Mouse (Mus musculus): ENCODE measurements around the gene Cbfa2t3. TPM values are rescaled to one million over a fixed set of nuclear protein-coding genes. Genes with fewer than 3 reads are reported as not detected.

Gene Cbfa2t3
- polyA plus RNA-seq, 2 experiments: 1.9 to 3.3 TPM

DNA sequence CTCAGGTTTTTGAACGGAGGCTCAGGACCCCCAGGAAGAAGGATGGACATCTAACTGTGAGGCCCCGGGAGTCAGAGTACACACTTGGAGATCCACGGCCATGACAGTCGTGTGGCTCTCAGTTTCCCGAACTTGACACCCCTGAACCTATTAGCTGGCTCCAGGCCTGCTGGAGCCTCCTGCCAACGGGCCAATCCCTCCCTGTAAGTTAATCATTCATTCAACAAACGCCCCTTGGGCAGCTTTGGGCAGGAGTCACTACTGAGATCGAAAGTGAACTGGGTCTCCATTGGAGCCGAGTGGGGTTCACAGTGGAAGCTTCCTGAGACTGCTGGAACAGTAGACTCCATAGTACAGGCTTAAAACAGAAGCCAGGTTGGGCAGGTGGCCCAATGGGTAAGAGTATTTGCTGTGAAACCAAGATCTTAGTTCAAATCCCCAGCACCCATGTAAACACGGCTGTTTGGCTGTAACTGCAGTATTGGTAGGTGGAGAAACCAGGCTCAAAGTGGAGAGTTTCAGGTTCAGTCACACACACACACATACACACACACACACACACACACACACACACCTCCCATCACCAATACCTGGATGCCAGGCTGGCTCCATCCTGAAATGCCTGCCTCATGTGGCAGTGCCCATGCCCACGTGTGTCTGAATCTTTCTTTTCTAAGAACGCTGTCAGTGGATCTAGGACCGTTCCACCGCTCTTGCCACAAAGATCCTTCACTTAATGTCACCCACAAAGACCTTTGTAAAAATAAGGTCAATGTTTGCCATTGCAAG is 20.0 kb upstream of the Cbfa2t3 start:
- peak overlapping the region; percentile 30 to 31; a peak in 3 of 4 replicates for H3K4me3 ChIP-seq (ENCODE audit: insufficient read depth in 1 of 2, low read depth in 2 of 2, low read length in 2 of 2)
- peaks cover 19% of the 10 kb centered on the region; the same call in 1 of the 2 replicates for H3K27me3 ChIP-seq (ENCODE audit: control insufficient read depth, insufficient read depth, low read length)
- ATAC-seq (ENCODE audit: insufficient read depth): peak; percentile 0; the same call in 1 of the 2 replicates
- TF ChIP-seq EP300 (IDR thresholded peaks at IDR 0.05; ENCODE audit: low read depth) (no peak), CTCF (IDR thresholded peaks at IDR 0.05; ENCODE audit: low read depth) (no peak)
- peak overlapping the region; percentile 76 for H3K27ac ChIP-seq
- 56% methylated on average over 14 of the region's 14 CpGs for WGBS (ENCODE audit: insufficient replicate concordance)
- peak overlapping the region; percentile 61 for H3K9ac ChIP-seq (replicated peaks)
- no peaks in the 10 kb centered on the region for H3K36me3 ChIP-seq (replicated peaks; ENCODE audit: control insufficient read depth, insufficient read depth, low read depth)
- H3K4me1 ChIP-seq (replicated peaks; ENCODE audit: control insufficient read depth in 2 of 2, insufficient read depth in 2 of 2, low read length in 1 of 2): peaks cover 42 to 48% of the 10 kb centered on the region in 2 experiments
- no peak for DNase-seq (ENCODE audit: low read depth in 3 of 3, low spot score in 3 of 3)
- peak overlapping the region; percentile 85 for H3K4me2 ChIP-seq (ENCODE audit: low read depth)
- no peaks in the 10 kb centered on the region for H3K9me3 ChIP-seq (ENCODE audit: control insufficient read depth, low read length)

- no peak for DNase-seq (ENCODE audit: low read depth in 3 of 3, low spot score in 3 of 3)
- Histone ChIP-seq H3K4me3 (ENCODE audit: insufficient read depth in 1 of 2, low read depth in 2 of 2, low read length in 2 of 2) (no peak overlapping the region), H3K4me1 (replicated peaks; ENCODE audit: control insufficient read depth in 2 of 2, insufficient read depth in 2 of 2, low read length in 1 of 2) (peaks cover 42 to 51% of the 10 kb centered on the region in 2 experiments), H3K9me3 (ENCODE audit: control insufficient read depth, low read length) (no peaks in the 10 kb centered on the region), H3K27me3 (ENCODE audit: control insufficient read depth, insufficient read depth, low read length) (peaks cover 19% of the 10 kb centered on the region; the same call in 1 of the 2 replicates), H3K36me3 (replicated peaks; ENCODE audit: control insufficient read depth, insufficient read depth, low read depth) (no peaks in the 10 kb centered on the region), H3K9ac (replicated peaks) (no peak overlapping the region; the same call in 1 of the 2 replicates), H3K27ac (no peak overlapping the region), H3K4me2 (ENCODE audit: low read depth) (0 out of 2 replicates have a peak overlapping the region, but pooled peaks have one; percentile 85)
- ATAC-seq (ENCODE audit: insufficient read depth): no peak
- TF ChIP-seq EP300 (IDR thresholded peaks at IDR 0.05; ENCODE audit: low read depth): no peak
- TF ChIP-seq CTCF (IDR thresholded peaks at IDR 0.05; ENCODE audit: low read depth): no peak
- WGBS (ENCODE audit: insufficient replicate concordance): 60% methylated on average over 10 of the region's 10 CpGs
These were observed 19.1 kb upstream of the Cbfa2t3 start for GRCm38 (mm10) chr8:122717869-122718509.

DNA sequence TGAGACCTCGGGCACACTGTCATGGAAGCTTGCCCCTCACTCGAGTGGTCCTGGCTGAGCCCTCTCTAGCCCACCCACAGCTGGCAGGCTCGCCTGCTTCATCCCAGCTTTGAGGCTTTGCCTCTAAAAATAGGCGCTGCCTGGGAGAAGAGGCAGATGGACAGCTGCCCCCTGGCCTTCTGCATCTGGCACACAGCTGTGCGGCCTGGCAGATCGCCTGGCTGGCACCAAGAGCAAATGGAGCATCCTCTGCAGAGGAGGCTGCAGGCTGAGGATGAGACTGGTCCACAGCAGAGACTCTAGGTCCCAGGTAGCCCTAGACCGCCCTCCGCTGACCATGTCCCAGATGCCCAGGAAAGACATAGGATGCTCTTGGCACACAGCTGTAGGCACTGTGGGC is 17.7 kb upstream of the Cbfa2t3 start:
- Histone ChIP-seq H3K4me1 (replicated peaks; ENCODE audit: control insufficient read depth in 2 of 2, insufficient read depth in 2 of 2, low read length in 1 of 2) (peaks cover 45 to 53% of the 10 kb centered on the region in 2 experiments), H3K4me2 (ENCODE audit: low read depth) (no peak overlapping the region)
- 85% methylated on average over 8 of the region's 8 CpGs for WGBS (ENCODE audit: insufficient replicate concordance)

DNA sequence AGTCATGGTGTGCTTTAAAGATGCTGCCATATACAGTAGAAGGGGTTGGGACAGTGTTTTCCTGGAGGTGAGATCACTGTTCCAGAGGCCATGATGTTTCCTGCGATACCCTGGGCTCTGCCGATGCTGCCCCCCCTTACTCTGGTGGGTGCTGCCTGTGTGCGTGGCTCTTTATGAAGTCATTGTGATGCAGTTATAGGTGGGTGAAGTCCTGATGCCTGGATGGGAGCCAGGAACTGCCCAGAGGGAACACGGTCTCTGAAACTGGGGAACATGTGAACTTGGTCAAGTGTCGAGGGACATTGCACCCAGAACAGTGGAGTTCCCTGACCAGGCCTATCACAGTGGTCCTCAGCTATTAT is 14.2 kb upstream of the Cbfa2t3 start:
- peaks cover 21 to 31% of the 10 kb centered on the region in 2 experiments for H3K4me1 ChIP-seq (replicated peaks; ENCODE audit: control insufficient read depth in 2 of 2, insufficient read depth in 2 of 2, low read length in 1 of 2)
- H3K36me3 ChIP-seq (replicated peaks; ENCODE audit: control insufficient read depth, insufficient read depth, low read depth): no peaks in the 10 kb centered on the region
- ATAC-seq (ENCODE audit: insufficient read depth) (no peak), DNase-seq (ENCODE audit: low read depth in 3 of 3, low spot score in 3 of 3) (no peak)
- TF ChIP-seq EP300 (IDR thresholded peaks at IDR 0.05; ENCODE audit: low read depth): no peak
- no peak for TF ChIP-seq CTCF (IDR thresholded peaks at IDR 0.05; ENCODE audit: low read depth)
- H3K4me3 ChIP-seq (ENCODE audit: insufficient read depth in 1 of 2, low read depth in 2 of 2, low read length in 2 of 2): no peak overlapping the region
- peaks cover 6% of the 10 kb centered on the region; the same call in 1 of the 2 replicates for H3K27me3 ChIP-seq (ENCODE audit: control insufficient read depth, insufficient read depth, low read length)
- WGBS (ENCODE audit: insufficient replicate concordance): 73% methylated on average over 5 of the region's 5 CpGs
- no peaks in the 10 kb centered on the region for H3K9me3 ChIP-seq (ENCODE audit: control insufficient read depth, low read length)
- no peak overlapping the region for H3K4me2 ChIP-seq (ENCODE audit: low read depth)
- no peak overlapping the region for H3K9ac ChIP-seq (replicated peaks)
- H3K27ac ChIP-seq: no peak overlapping the region

More for the DNA sequence above, 17.7 kb upstream of the Cbfa2t3 start:
- H3K4me3 ChIP-seq (ENCODE audit: insufficient read depth in 1 of 2, low read depth in 2 of 2, low read length in 2 of 2): no peak overlapping the region
- H3K9ac ChIP-seq (replicated peaks): no peak overlapping the region
- H3K36me3 ChIP-seq (replicated peaks; ENCODE audit: control insufficient read depth, insufficient read depth, low read depth): no peaks in the 10 kb centered on the region
- H3K9me3 ChIP-seq (ENCODE audit: control insufficient read depth, low read length): no peaks in the 10 kb centered on the region
- peaks cover 9% of the 10 kb centered on the region; the same call in 1 of the 2 replicates for H3K27me3 ChIP-seq (ENCODE audit: control insufficient read depth, insufficient read depth, low read length)
- DNase-seq (ENCODE audit: low read depth in 3 of 3, low spot score in 3 of 3) (no peak), ATAC-seq (ENCODE audit: insufficient read depth) (no peak)
- H3K27ac ChIP-seq: no peak overlapping the region
- no peak for TF ChIP-seq CTCF (IDR thresholded peaks at IDR 0.05; ENCODE audit: low read depth)
- TF ChIP-seq EP300 (IDR thresholded peaks at IDR 0.05; ENCODE audit: low read depth): no peak

Data from liver, embryonic 14.5 days (tissue).